Mouse (Mus musculus): Measurements from ENCODE around the gene Ptar1. TPM values are rescaled to one million over a fixed set of nuclear protein-coding genes. Genes with fewer than 3 reads are reported as not detected.
A peak's percentile ranks its signal among the peaks of the same experiment; 100 is the strongest.

The Ptar1 gene
- polyA plus RNA-seq, 1 experiment from 2014 or later, result 14.8 TPM

GRCm38 (mm10) chr19:23702896-23703295 lies 15.7 kb downstream of the Ptar1 start:
- no peak overlapping the region for H3K9ac ChIP-seq (ENCODE audit: low read depth, low read length)
- no peaks in the 10 kb centered on the region for H3K4me1 ChIP-seq (ENCODE audit: control insufficient read depth, insufficient read depth, low read length)
- 90% methylated on average over 10 of the region's 10 CpGs for WGBS
- H3K36me3 ChIP-seq (ENCODE audit: control insufficient read depth, insufficient read depth, low read length), result peaks cover 55% of the 10 kb centered on the region
- no peak overlapping the region for H3K4me2 ChIP-seq (replicated peaks; ENCODE audit: low read depth, low read length)
- H3K27me3 ChIP-seq (ENCODE audit: control insufficient read depth, insufficient read depth, low read length), result no peaks in the 10 kb centered on the region
- ATAC-seq (ENCODE audit: low FRiP score, low TSS enrichment), result no peak
- no peaks in the 10 kb centered on the region for H3K9me3 ChIP-seq (ENCODE audit: control insufficient read depth, low read length)
- H3K4me3 ChIP-seq (ENCODE audit: low read length), result no peak overlapping the region
- H3K27ac ChIP-seq (ENCODE audit: low read depth, low read length), result no peak overlapping the region

- Histone ChIP-seq H3K27me3 (ENCODE audit: control insufficient read depth, insufficient read depth, low read length) (no peaks in the 10 kb centered on the region), H3K4me1 (ENCODE audit: control insufficient read depth, insufficient read depth, low read length) (no peaks in the 10 kb centered on the region), H3K4me3 (ENCODE audit: low read length) (no peak overlapping the region), H3K9me3 (ENCODE audit: control insufficient read depth, low read length) (no peaks in the 10 kb centered on the region), H3K36me3 (ENCODE audit: control insufficient read depth, insufficient read depth, low read length) (peaks cover 54% of the 10 kb centered on the region), H3K9ac (ENCODE audit: low read depth, low read length) (no peak overlapping the region), H3K4me2 (replicated peaks; ENCODE audit: low read depth, low read length) (no peak overlapping the region), H3K27ac (ENCODE audit: low read depth, low read length) (no peak overlapping the region)
- WGBS, result 75% methylated on average over 5 of the region's 5 CpGs
- no peak for ATAC-seq (ENCODE audit: low FRiP score, low TSS enrichment)
Measured at GRCm38 (mm10) chr19:23705383-23705782, 18.2 kb downstream of the Ptar1 start.

- no peak for ATAC-seq (ENCODE audit: low FRiP score, low TSS enrichment)
- Histone ChIP-seq H3K9me3 (ENCODE audit: control insufficient read depth, low read length) (no peaks in the 10 kb centered on the region), H3K4me1 (ENCODE audit: control insufficient read depth, insufficient read depth, low read length) (no peaks in the 10 kb centered on the region), H3K4me3 (ENCODE audit: low read length) (no peak overlapping the region), H3K4me2 (replicated peaks; ENCODE audit: low read depth, low read length) (no peak overlapping the region), H3K27me3 (ENCODE audit: control insufficient read depth, insufficient read depth, low read length) (no peaks in the 10 kb centered on the region), H3K36me3 (ENCODE audit: control insufficient read depth, insufficient read depth, low read length) (no peaks in the 10 kb centered on the region), H3K27ac (ENCODE audit: low read depth, low read length) (no peak overlapping the region), H3K9ac (ENCODE audit: low read depth, low read length) (no peak overlapping the region)
- 73% methylated on average over 3 of the region's 3 CpGs for WGBS
Measured at GRCm38 (mm10) chr19:23746506-23746905, 59.3 kb downstream of the Ptar1 start.

GRCm38 (mm10) chr19:23757011-23757410 lies 69.8 kb downstream of the Ptar1 start:
- Histone ChIP-seq H3K27me3 (ENCODE audit: control insufficient read depth, insufficient read depth, low read length) (peaks cover 4% of the 10 kb centered on the region; the same call in 1 of the 2 replicates), H3K4me2 (replicated peaks; ENCODE audit: low read depth, low read length) (no peak overlapping the region), H3K4me3 (ENCODE audit: low read length) (no peak overlapping the region), H3K36me3 (ENCODE audit: control insufficient read depth, insufficient read depth, low read length) (no peaks in the 10 kb centered on the region), H3K4me1 (ENCODE audit: control insufficient read depth, insufficient read depth, low read length) (no peaks in the 10 kb centered on the region), H3K9ac (ENCODE audit: low read depth, low read length) (no peak overlapping the region), H3K9me3 (ENCODE audit: control insufficient read depth, low read length) (no peaks in the 10 kb centered on the region), H3K27ac (ENCODE audit: low read depth, low read length) (no peak overlapping the region)
- WGBS, result 23% methylated on average over 7 of the region's 7 CpGs
- no peak for ATAC-seq (ENCODE audit: low FRiP score, low TSS enrichment)

- under 1% methylated on average over 40 of the region's 40 CpGs for WGBS
- H3K4me1 ChIP-seq (ENCODE audit: control insufficient read depth, insufficient read depth, low read length), result no peaks in the 10 kb centered on the region
- H3K27me3 ChIP-seq (ENCODE audit: control insufficient read depth, insufficient read depth, low read length), result peaks cover 4% of the 10 kb centered on the region; the same call in 1 of the 2 replicates
- H3K4me2 ChIP-seq (replicated peaks; ENCODE audit: low read depth, low read length), result peak overlapping the region; percentile 82
- H3K9me3 ChIP-seq (ENCODE audit: control insufficient read depth, low read length), result no peaks in the 10 kb centered on the region
- peak overlapping the region; percentile 71 for H3K9ac ChIP-seq (ENCODE audit: low read depth, low read length)
- peak; percentile 87 for ATAC-seq (ENCODE audit: low FRiP score, low TSS enrichment)
- H3K36me3 ChIP-seq (ENCODE audit: control insufficient read depth, insufficient read depth, low read length), result no peaks in the 10 kb centered on the region
- peak overlapping the region; percentile 75 for H3K4me3 ChIP-seq (ENCODE audit: low read length)
- H3K27ac ChIP-seq (ENCODE audit: low read depth, low read length), result peak overlapping the region; percentile 82; the same call in 1 of the 2 replicates
Measured at GRCm38 (mm10) chr19:23757961-23758553, 70.8 kb downstream of the Ptar1 start.

- H3K27ac ChIP-seq (ENCODE audit: low read depth, low read length), result peak within 1 kb of the TSS; percentile 82; the same call in 1 of the 2 replicates
- peak within 1 kb of the TSS; percentile 75 for H3K4me3 ChIP-seq (ENCODE audit: low read length)
- no peaks in the 10 kb centered on the region for H3K36me3 ChIP-seq (ENCODE audit: control insufficient read depth, insufficient read depth, low read length)
- WGBS, result under 1% methylated on average over 83 of the region's 98 CpGs
- peak; percentile 89 for ATAC-seq (ENCODE audit: low FRiP score, low TSS enrichment)
- H3K9me3 ChIP-seq (ENCODE audit: control insufficient read depth, low read length), result no peaks in the 10 kb centered on the region
- H3K4me1 ChIP-seq (ENCODE audit: control insufficient read depth, insufficient read depth, low read length), result no peaks in the 10 kb centered on the region
- peak within 1 kb of the TSS; percentile 82 for H3K4me2 ChIP-seq (replicated peaks; ENCODE audit: low read depth, low read length)
- peaks cover 4% of the 10 kb centered on the region; the same call in 1 of the 2 replicates for H3K27me3 ChIP-seq (ENCODE audit: control insufficient read depth, insufficient read depth, low read length)
- peak within 1 kb of the TSS; percentile 71 for H3K9ac ChIP-seq (ENCODE audit: low read depth, low read length)
Measured at GRCm38 (mm10) chr19:23758554-23759321, 71.5 kb downstream of the Ptar1 start, which contains the start of gene Apba1. Apba1 (plus strand) TSS chr19:23758887.

GRCm38 (mm10) chr19:23759322-23759945 lies 72.2 kb downstream of the Ptar1 start:
- ATAC-seq (ENCODE audit: low FRiP score, low TSS enrichment), result no peak
- Histone ChIP-seq H3K4me3 (ENCODE audit: low read length) (peak overlapping the region; percentile 75), H3K27me3 (ENCODE audit: control insufficient read depth, insufficient read depth, low read length) (peaks cover 4% of the 10 kb centered on the region; the same call in 1 of the 2 replicates), H3K36me3 (ENCODE audit: control insufficient read depth, insufficient read depth, low read length) (no peaks in the 10 kb centered on the region), H3K4me1 (ENCODE audit: control insufficient read depth, insufficient read depth, low read length) (no peaks in the 10 kb centered on the region), H3K9me3 (ENCODE audit: control insufficient read depth, low read length) (no peaks in the 10 kb centered on the region), H3K4me2 (replicated peaks; ENCODE audit: low read depth, low read length) (peak overlapping the region; percentile 82), H3K27ac (ENCODE audit: low read depth, low read length) (no peak overlapping the region), H3K9ac (ENCODE audit: low read depth, low read length) (peak overlapping the region; percentile 71; the same call in 1 of the 2 replicates)
- 3% methylated on average over 17 of the region's 17 CpGs for WGBS

GRCm38 (mm10) chr19:23763371-23763770 lies 76.1 kb downstream of the Ptar1 start:
- ATAC-seq (ENCODE audit: low FRiP score, low TSS enrichment), result no peak
- Histone ChIP-seq H3K9ac (ENCODE audit: low read depth, low read length) (no peak overlapping the region), H3K36me3 (ENCODE audit: control insufficient read depth, insufficient read depth, low read length) (no peaks in the 10 kb centered on the region), H3K27ac (ENCODE audit: low read depth, low read length) (no peak overlapping the region), H3K4me2 (replicated peaks; ENCODE audit: low read depth, low read length) (no peak overlapping the region), H3K9me3 (ENCODE audit: control insufficient read depth, low read length) (no peaks in the 10 kb centered on the region), H3K4me3 (ENCODE audit: low read length) (no peak overlapping the region), H3K27me3 (ENCODE audit: control insufficient read depth, insufficient read depth, low read length) (peaks cover 4% of the 10 kb centered on the region; the same call in 1 of the 2 replicates), H3K4me1 (ENCODE audit: control insufficient read depth, insufficient read depth, low read length) (no peaks in the 10 kb centered on the region)
- WGBS, result 90% methylated on average over 6 of the region's 6 CpGs
